Mouse (Mus musculus): ENCODE data around the gene Ttl.

- TF ChIP-seq POLR2A (IDR thresholded peaks at IDR 0.05; ENCODE audit: control insufficient read depth, low read depth, low read length) (no peak), CTCF (IDR thresholded peaks at IDR 0.05; ENCODE audit: control insufficient read depth, insufficient read depth, insufficient replicate concordance, low read depth, low read length) (no peak)
These were observed 47.2 kb downstream of the Ttl start for GRCm38 (mm10) chr2:129112924-129113323.

All from testis, adult 2 months (tissue).